Comparison of ENCODE assay signal across 23 mouse cellular contexts in the genomic region with DNA sequence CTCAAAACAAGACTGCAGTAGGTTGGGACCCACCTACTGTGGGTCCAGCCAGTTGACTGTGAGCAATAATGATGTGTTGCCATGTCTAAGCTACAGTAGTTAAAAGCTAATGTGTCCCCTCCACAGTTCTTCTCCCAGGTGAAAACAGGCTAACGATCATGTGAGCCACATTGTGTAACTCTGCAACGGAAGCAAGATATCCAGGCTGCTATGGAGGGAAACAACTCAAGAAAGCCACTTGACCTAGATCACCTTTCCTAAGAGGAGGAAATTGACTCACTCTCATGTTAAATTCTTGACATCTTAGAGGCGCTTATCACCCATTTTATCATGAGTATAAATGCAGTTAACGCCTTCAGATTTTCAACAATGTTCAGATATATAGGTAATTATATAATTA.
DNase-seq lines count a peak whose midpoint lies in the region; ATAC-seq and TF ChIP-seq lines count a peak whose summit lies in the region.
"Had no signal": no experiment of that assay in that cellular context is flagged by ENCODE, and none has a peak within 500 bp of the region (broad histone marks: within the 10 kb centered on the region; RNA-seq: fewer than 3 reads in every experiment).

No protein-coding gene starts in this region.

- TF ChIP-seq CTCF in lung, embryonic 14.5 days (IDR thresholded peaks at IDR 0.05; ENCODE audit: low read depth), result no peak
- TF ChIP-seq CTCF in lung, postnatal 0 days (IDR thresholded peaks at IDR 0.05), result no peak

- no peaks in the 10 kb centered on the region for H3K27me3 ChIP-seq in lung, embryonic 14.5 days (ENCODE audit: insufficient read depth, low read length)
- H3K27me3 ChIP-seq in lung, postnatal 0 days (replicated peaks; ENCODE audit: insufficient read depth, low read length), result no peaks in the 10 kb centered on the region
- H3K27me3 ChIP-seq: embryonic facial prominence, embryonic 13.5 days; embryonic facial prominence, embryonic 15.5 days; forebrain, embryonic 12.5 days had no signal

- no peak overlapping the region for H3K27ac ChIP-seq in lung, embryonic 14.5 days (ENCODE audit: low read depth)
- no peak overlapping the region for H3K27ac ChIP-seq in lung, postnatal 0 days (ENCODE audit: low read length)
- H3K27ac ChIP-seq: embryonic facial prominence, embryonic 13.5 days; embryonic facial prominence, embryonic 15.5 days; forebrain, embryonic 10.5 days; forebrain, embryonic 12.5 days had no signal

- no peak overlapping the region for H3K9ac ChIP-seq in lung, embryonic 14.5 days
- H3K9ac ChIP-seq in lung, postnatal 0 days (replicated peaks; ENCODE audit: low read depth), result no peak overlapping the region
- H3K9ac ChIP-seq: embryonic facial prominence, embryonic 13.5 days; embryonic facial prominence, embryonic 15.5 days; forebrain, embryonic 12.5 days had no signal

- no peaks in the 10 kb centered on the region for H3K4me1 ChIP-seq in lung, embryonic 14.5 days (ENCODE audit: insufficient read depth)
- no peaks in the 10 kb centered on the region for H3K4me1 ChIP-seq in lung, postnatal 0 days (ENCODE audit: insufficient read depth, low read depth, low read length)
- H3K4me1 ChIP-seq: embryonic facial prominence, embryonic 13.5 days; embryonic facial prominence, embryonic 15.5 days; forebrain, embryonic 10.5 days; forebrain, embryonic 12.5 days had no signal

- WGBS in lung, embryonic 14.5 days, result 52% methylated on average over 4 of the region's 4 CpGs
- 48% methylated on average over 4 of the region's 4 CpGs for WGBS in lung, postnatal 0 days

- no peaks in the 10 kb centered on the region for H3K9me3 ChIP-seq in lung, embryonic 14.5 days (ENCODE audit: low read depth, low read length)
- no peaks in the 10 kb centered on the region for H3K9me3 ChIP-seq in lung, postnatal 0 days (ENCODE audit: low read length)
- H3K9me3 ChIP-seq: embryonic facial prominence, embryonic 13.5 days; embryonic facial prominence, embryonic 15.5 days; forebrain, embryonic 10.5 days; forebrain, embryonic 12.5 days had no signal

- H3K4me2 ChIP-seq in lung, embryonic 14.5 days, result no peak overlapping the region
- no peak overlapping the region for H3K4me2 ChIP-seq in lung, postnatal 0 days (replicated peaks; ENCODE audit: low read depth, low read length)
- H3K4me2 ChIP-seq: embryonic facial prominence, embryonic 13.5 days; embryonic facial prominence, embryonic 15.5 days; forebrain, embryonic 12.5 days had no signal

- H3K36me3 ChIP-seq in lung, embryonic 14.5 days (ENCODE audit: insufficient read depth), result no peaks in the 10 kb centered on the region
- no peaks in the 10 kb centered on the region for H3K36me3 ChIP-seq in lung, postnatal 0 days (ENCODE audit: insufficient read depth, low read length)
- H3K36me3 ChIP-seq: embryonic facial prominence, embryonic 13.5 days; embryonic facial prominence, embryonic 15.5 days; forebrain, embryonic 10.5 days; forebrain, embryonic 12.5 days had no signal

- peak; percentile 84 for TF ChIP-seq EP300 in lung, postnatal 0 days (IDR thresholded peaks at IDR 0.05)

- H3K4me3 ChIP-seq in lung, embryonic 14.5 days (ENCODE audit: low read depth, low read length), result no peak overlapping the region
- H3K4me3 ChIP-seq in lung, postnatal 0 days (ENCODE audit: low read depth, low read length), result no peak overlapping the region
- H3K4me3 ChIP-seq: embryonic facial prominence, embryonic 13.5 days; embryonic facial prominence, embryonic 15.5 days; erythroblast, embryonic 14.5 days; forebrain, embryonic 10.5 days; forebrain, embryonic 12.5 days had no signal

- DNase-seq in lung, embryonic 14.5 days, result peak; percentile 14
- DNase-seq in lung, postnatal 0 days (ENCODE audit: low spot score), result peak; percentile 82
- peak; percentile 12 for DNase-seq in lung, postnatal 14 days
- peak; percentile 65 for DNase-seq in lung, postnatal 36 days
- DNase-seq in thymus, postnatal 0 days (ENCODE audit: low spot score), result no peak
- no peak for DNase-seq in kidney, postnatal 4 days
- DNase-seq in cerebellum, postnatal 4 days (ENCODE audit: low spot score in 2 of 2), result no peak
- DNase-seq: adrenal gland, adult 2 months; adrenal gland, postnatal 10 days; adrenal gland, postnatal 25 days; cerebellum, adult 11-12 months; cerebellum, adult 2 months; cerebellum, adult 9-10 months; cerebellum, postnatal 10 days; cerebellum, postnatal 25 days; embryo, embryonic 11 days had no signal

- no peak for ATAC-seq in lung, embryonic 14.5 days (ENCODE audit: insufficient read depth)
- ATAC-seq in lung, postnatal 0 days, result peak; percentile 83
- ATAC-seq: forebrain, embryonic 14.5 days; forebrain, embryonic 16.5 days had no signal

Comparison
In these comparisons a context has a peak if more than half of its experiments do, and no peak if none do; other contexts are left out.
1. DNase-seq: peak in lung, embryonic 14.5 days (single experiment), lung, postnatal 0 days (single experiment), lung, postnatal 14 days (single experiment) and lung, postnatal 36 days (single experiment); none in thymus, postnatal 0 days (single experiment), kidney, postnatal 4 days (0 of 2) and cerebellum, postnatal 4 days (0 of 2).